Mouse (Mus musculus) heart, embryonic 16.5 days (tissue): Measurements from ENCODE around the gene Ccdc153. TPM values are rescaled to one million over a fixed set of nuclear protein-coding genes. Genes with fewer than 3 reads are reported as not detected.

Source experiments
- ATAC-seq: fragments of 200-750 bp; cut with Nextera tagmentation; replicated peaks from 2 replicates; pipeline ENCODE4 v1.8.0; 2017; ENCODE audit warnings: moderate number of reproducible peaks; ENCODE audit not compliant: insufficient read depth, low FRiP score; ENCODE audit errors: extremely low read depth
- H3K27ac ChIP-seq: fragments of 300-500 bp; sonication (generic); 2 replicates; pipeline ENCODE4 v1.5.1; 2014; ENCODE audit warnings: mild to moderate bottlenecking, low read length, control low read depth, moderate library complexity
- H3K27me3 ChIP-seq: fragments of 300-500 bp; sonication (generic); 2 replicates; pipeline ENCODE4 v1.6.1; 2014; ENCODE audit warnings: low read length, mixed read lengths; ENCODE audit not compliant: control insufficient read depth, insufficient read depth
- H3K36me3 ChIP-seq: fragments of 300-500 bp; sonication (generic); 2 replicates; pipeline ENCODE4 v1.6.1; 2014; ENCODE audit not compliant: control insufficient read depth, insufficient read depth
- H3K4me1 ChIP-seq: fragments of 300-500 bp; sonication (generic); 2 replicates; pipeline ENCODE4 v1.6.1; 2014; ENCODE audit warnings: low read length, mixed read lengths; ENCODE audit not compliant: control insufficient read depth, insufficient read depth
- H3K4me2 ChIP-seq: fragments of 300-500 bp; sonication (generic); 2 replicates; pipeline ENCODE4 v1.6.1; 2014; ENCODE audit warnings: low read depth, mild to moderate bottlenecking, control low read depth, low read length
- H3K4me3 ChIP-seq: fragments of 300-500 bp; sonication (generic); 2 replicates; pipeline ENCODE4 v1.5.1; 2014; ENCODE audit warnings: mild to moderate bottlenecking, control low read depth, low read length
- H3K9ac ChIP-seq: fragments of 300-500 bp; sonication (generic); 2 replicates; pipeline ENCODE4 v1.6.1; 2014; ENCODE audit warnings: low read length, control low read depth
- H3K9me3 ChIP-seq: fragments of 300-500 bp; sonication (generic); replicated peaks from 2 replicates; pipeline ENCODE4 v1.6.1; 2016; ENCODE audit warnings: low read length; ENCODE audit not compliant: control insufficient read depth
- WGBS: fragments of 180-500 bp; shearing (Covaris S2); extraction: QIAGEN DNeasy Blood & Tissue Kit; methylation state at CpG from one replicate; pipeline ENCODE4 v1.1.7; 2014; 5-methylcytosine and 5-hydroxymethylcytosine counted together
- polyA plus RNA-seq: library from polyadenylated mRNA; unstranded; fragments of >200 nt; fragmentation: Nextera tagmentation; extraction: Ambion mirVana; gene quantifications from 2 replicates; pipeline ENCODE4 v1.2.1, GENCODE M21; 2015

Gene Ccdc153
- polyA plus RNA-seq, 1 experiment from 2014 or later = 0.88 TPM

GRCm38 (mm10) chr9:44259014-44259413 lies 18.5 kb downstream of the Ccdc153 start:
- WGBS = 75% methylated on average over 10 of the region's 10 CpGs
- Histone ChIP-seq H3K36me3 (no peaks in the 10 kb centered on the region), H3K27me3 (no peaks in the 10 kb centered on the region), H3K27ac (no peak overlapping the region), H3K9ac (no peak overlapping the region), H3K4me1 (no peaks in the 10 kb centered on the region; the same call in 1 of the 2 replicates), H3K9me3 (no peaks in the 10 kb centered on the region), H3K4me2 (no peak overlapping the region), H3K4me3 (no peak overlapping the region)
- no peak for ATAC-seq

GRCm38 (mm10) chr9:44261388-44261787 lies 20.9 kb downstream of the Ccdc153 start:
- Histone ChIP-seq H3K9ac (no peak overlapping the region), H3K27me3 (no peaks in the 10 kb centered on the region), H3K27ac (no peak overlapping the region), H3K9me3 (no peaks in the 10 kb centered on the region), H3K36me3 (no peaks in the 10 kb centered on the region), H3K4me3 (no peak overlapping the region), H3K4me1 (no peaks in the 10 kb centered on the region; the same call in 1 of the 2 replicates), H3K4me2 (no peak overlapping the region)
- WGBS = 83% methylated on average over 14 of the region's 14 CpGs
- ATAC-seq = no peak

DNA sequence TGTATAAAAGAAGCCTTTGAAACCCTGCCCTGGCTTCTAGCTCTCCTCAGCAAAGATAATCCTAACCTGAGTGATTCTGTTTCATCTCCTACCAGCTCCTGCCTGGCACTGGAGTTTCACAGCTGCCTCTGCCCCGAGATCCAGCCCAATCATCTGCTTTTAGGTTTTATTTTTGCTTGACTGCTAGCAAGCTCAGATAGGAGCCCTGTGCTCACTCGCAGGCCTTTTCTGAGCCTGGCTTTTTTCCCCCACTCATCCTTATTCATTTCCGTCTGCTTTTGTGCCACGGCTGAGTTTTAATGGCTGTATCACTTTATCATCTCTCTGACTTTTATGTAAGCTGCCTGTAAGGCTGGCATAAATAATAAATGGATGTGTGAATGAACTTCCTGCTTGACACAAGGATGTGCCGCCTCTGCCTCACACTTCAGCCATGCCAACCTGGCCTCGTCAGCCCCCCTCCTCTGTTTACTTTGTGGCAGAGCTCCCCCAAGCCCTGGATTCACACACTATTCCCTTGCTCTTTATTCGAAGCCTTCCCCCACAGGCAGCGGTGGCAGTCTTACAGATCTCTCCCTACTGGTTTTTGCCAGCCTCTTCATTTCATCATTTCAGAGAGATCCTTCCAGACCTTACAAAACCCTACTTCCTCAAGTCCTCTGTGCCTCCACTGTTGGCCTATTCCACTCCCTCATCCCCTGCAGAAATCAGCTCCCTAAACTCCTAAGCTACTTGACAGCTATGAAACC lies 26.2 kb downstream of the Ccdc153 start:
- Histone ChIP-seq H3K27ac (peak overlapping the region; percentile 87), H3K36me3 (no peaks in the 10 kb centered on the region), H3K9me3 (peaks cover 4% of the 10 kb centered on the region; the same call in 1 of the 2 replicates), H3K27me3 (no peaks in the 10 kb centered on the region), H3K4me2 (peak overlapping the region; percentile 94), H3K4me3 (no peak overlapping the region), H3K9ac (peak overlapping the region; percentile 98), H3K4me1 (peaks cover 9% of the 10 kb centered on the region)
- 64% methylated on average over 8 of the region's 8 CpGs for WGBS
- ATAC-seq = no peak

DNA sequence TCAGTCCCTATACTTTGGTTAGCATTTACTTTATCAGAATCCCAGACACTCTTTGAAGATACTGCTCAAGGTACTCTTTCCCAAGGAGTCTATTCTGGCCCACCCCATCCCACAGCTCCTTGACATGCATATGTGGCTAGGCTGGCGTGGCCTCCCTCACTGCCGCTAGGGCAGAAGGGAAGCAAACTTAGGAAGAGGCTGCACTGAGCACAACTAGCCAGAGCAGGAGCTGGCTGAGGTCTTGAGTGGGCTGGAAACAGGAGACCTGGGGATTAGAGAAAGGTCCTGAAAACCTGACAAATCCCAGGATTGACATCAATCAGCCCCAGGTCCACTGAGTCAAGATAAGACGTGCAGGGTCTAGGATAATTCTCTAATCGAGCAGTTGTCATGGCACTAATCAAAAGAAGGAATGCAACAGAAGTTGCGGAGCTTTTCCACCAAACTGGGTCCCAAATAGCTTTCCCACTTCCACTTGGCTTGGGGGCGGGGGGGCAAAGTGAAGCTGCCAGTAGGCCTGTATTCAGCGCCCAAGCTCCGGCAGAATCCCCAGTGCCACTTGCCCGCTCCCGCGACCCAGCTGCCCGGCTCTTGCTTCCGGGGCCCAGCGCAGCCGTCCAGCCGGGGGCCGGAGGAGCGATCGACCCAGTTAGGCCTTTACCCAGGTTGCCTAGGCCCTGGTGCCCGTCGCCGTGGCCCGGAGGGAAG lies 27.0 kb downstream of the Ccdc153 start:
- peaks cover 4% of the 10 kb centered on the region; the same call in 1 of the 2 replicates for H3K9me3 ChIP-seq
- H3K4me3 ChIP-seq = peak overlapping the region; percentile 70
- peak overlapping the region; percentile 98 for H3K9ac ChIP-seq
- no peaks in the 10 kb centered on the region for H3K27me3 ChIP-seq
- H3K4me2 ChIP-seq = peak overlapping the region; percentile 94
- 8% methylated on average over 23 of the region's 23 CpGs for WGBS
- no peaks in the 10 kb centered on the region for H3K36me3 ChIP-seq
- peak overlapping the region; percentile 87 for H3K27ac ChIP-seq
- ATAC-seq = peak; percentile 34; the same call in 1 of the 2 replicates
- peaks cover 9% of the 10 kb centered on the region for H3K4me1 ChIP-seq

GRCm38 (mm10) chr9:44268027-44268360 lies 27.5 kb downstream of the Ccdc153 start:
- Histone ChIP-seq H3K4me3 (peak overlapping the region; percentile 70), H3K4me1 (peaks cover 9% of the 10 kb centered on the region), H3K9ac (peak overlapping the region; percentile 98), H3K27ac (peak overlapping the region; percentile 87), H3K36me3 (no peaks in the 10 kb centered on the region), H3K9me3 (peaks cover 4% of the 10 kb centered on the region; the same call in 1 of the 2 replicates), H3K27me3 (no peaks in the 10 kb centered on the region), H3K4me2 (peak overlapping the region; percentile 94)
- peak; percentile 90 for ATAC-seq
- 5% methylated on average over 28 of the region's 28 CpGs for WGBS

- peak within 1 kb of the TSS; percentile 70 for H3K4me3 ChIP-seq
- peak within 1 kb of the TSS; percentile 94 for H3K4me2 ChIP-seq
- peaks cover 9% of the 10 kb centered on the region for H3K4me1 ChIP-seq
- no peaks in the 10 kb centered on the region for H3K27me3 ChIP-seq
- peak within 1 kb of the TSS; percentile 98 for H3K9ac ChIP-seq
- no peak for ATAC-seq
- H3K9me3 ChIP-seq = peaks cover 4% of the 10 kb centered on the region; the same call in 1 of the 2 replicates
- WGBS = 65% methylated on average over 6 of the region's 6 CpGs
- H3K36me3 ChIP-seq = no peaks in the 10 kb centered on the region
- H3K27ac ChIP-seq = peak within 1 kb of the TSS; percentile 87
Measured at GRCm38 (mm10) chr9:44268432-44268831, 28.0 kb downstream of the Ccdc153 start, which contains the start of gene Nlrx1. Nlrx1 (minus strand) TSS chr9:44268599.

DNA sequence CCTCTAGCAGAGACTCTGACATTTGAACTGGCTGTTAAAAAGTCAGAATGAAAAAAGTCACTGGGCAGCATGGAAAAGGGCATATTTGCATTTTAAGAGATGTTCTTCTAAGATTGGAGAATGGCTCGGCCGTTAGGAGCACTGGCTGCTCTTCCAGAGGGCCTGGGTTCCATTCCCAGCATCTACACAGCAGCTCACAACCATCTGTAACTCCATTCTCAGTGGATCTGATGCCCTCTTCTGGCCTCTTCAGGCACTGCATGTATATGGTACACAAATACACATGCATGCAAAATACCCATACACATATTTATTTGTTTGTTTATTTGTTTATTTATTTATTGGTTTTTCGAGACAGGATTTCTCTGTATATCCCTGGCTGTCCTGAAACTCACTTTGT lies 28.6 kb downstream of the Ccdc153 start:
- ATAC-seq = no peak
- 80% methylated on average over 3 of the region's 3 CpGs for WGBS

GRCm38 (mm10) chr9:44269973-44270372 lies 29.5 kb downstream of the Ccdc153 start:
- Histone ChIP-seq H3K27me3 (no peaks in the 10 kb centered on the region), H3K4me1 (peaks cover 9% of the 10 kb centered on the region), H3K27ac (no peak overlapping the region), H3K4me2 (no peak overlapping the region), H3K36me3 (no peaks in the 10 kb centered on the region), H3K9me3 (peaks cover 4% of the 10 kb centered on the region; the same call in 1 of the 2 replicates), H3K4me3 (no peak overlapping the region), H3K9ac (no peak overlapping the region)
- no peak for ATAC-seq
- WGBS = 84% methylated on average over 4 of the region's 4 CpGs

More for the DNA sequence above, 28.6 kb downstream of the Ccdc153 start:
- H3K4me2 ChIP-seq = no peak overlapping the region
- H3K27ac ChIP-seq = no peak overlapping the region
- H3K36me3 ChIP-seq = no peaks in the 10 kb centered on the region
- H3K27me3 ChIP-seq = no peaks in the 10 kb centered on the region
- no peak overlapping the region for H3K9ac ChIP-seq
- H3K4me3 ChIP-seq = no peak overlapping the region
- H3K4me1 ChIP-seq = peaks cover 9% of the 10 kb centered on the region
- H3K9me3 ChIP-seq = peaks cover 4% of the 10 kb centered on the region; the same call in 1 of the 2 replicates

GRCm38 (mm10) chr9:44283183-44283582 lies 42.7 kb downstream of the Ccdc153 start:
- H3K9me3 ChIP-seq = no peaks in the 10 kb centered on the region
- no peak overlapping the region for H3K27ac ChIP-seq
- no peak overlapping the region for H3K9ac ChIP-seq
- 36% methylated on average over 5 of the region's 5 CpGs for WGBS
- H3K27me3 ChIP-seq = peaks cover 4% of the 10 kb centered on the region; the same call in 1 of the 2 replicates
- ATAC-seq = no peak
- H3K4me2 ChIP-seq = no peak overlapping the region
- no peak overlapping the region for H3K4me3 ChIP-seq
- H3K36me3 ChIP-seq = no peaks in the 10 kb centered on the region
- H3K4me1 ChIP-seq = peaks cover 11% of the 10 kb centered on the region; the same call in 1 of the 2 replicates
